Comparison of ENCODE assay signal across 24 mouse cellular contexts in the genomic region with DNA sequence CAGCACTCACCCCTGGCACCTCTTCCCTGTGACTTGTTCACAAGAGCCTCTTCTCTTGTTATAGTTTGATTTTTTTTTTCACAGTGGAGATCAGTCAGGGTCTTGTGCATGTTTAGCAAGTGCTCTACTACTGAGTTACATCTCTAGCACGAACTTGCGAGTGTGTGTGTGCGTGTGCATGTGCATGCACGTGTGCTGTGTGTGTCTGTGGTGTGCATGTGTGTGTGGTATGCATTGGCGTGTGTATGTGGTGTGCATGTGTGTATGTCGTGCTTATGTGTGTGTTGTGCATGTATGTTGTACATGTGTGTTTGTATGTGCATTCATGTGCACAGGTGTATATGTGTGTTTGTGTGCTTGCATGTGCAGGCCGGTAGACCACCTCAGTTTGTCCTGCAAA. TPM values are rescaled to one million over a fixed set of nuclear protein-coding genes. Genes with fewer than 3 reads are reported as not detected.
DNase-seq lines count a peak whose midpoint lies in the region; ATAC-seq and TF ChIP-seq lines count a peak whose summit lies in the region.
"Had no signal": no experiment of that assay in that cellular context is flagged by ENCODE, and none has a peak within 500 bp of the region (broad histone marks: within the 10 kb centered on the region; RNA-seq: fewer than 3 reads in every experiment).

No protein-coding gene starts in this region.

- TF ChIP-seq POLR2A in myocyte (IDR thresholded peaks at IDR 0.05; ENCODE audit: insufficient read length, low read depth): peak; percentile 29

- H3K36me3 ChIP-seq in heart, embryonic 12.5 days: peaks cover 20% of the 10 kb centered on the region
- no peaks in the 10 kb centered on the region for H3K36me3 ChIP-seq in lung, embryonic 15.5 days
- peaks cover 10% of the 10 kb centered on the region for H3K36me3 ChIP-seq in myocyte (ENCODE audit: control insufficient read depth, insufficient read depth)
- no peaks in the 10 kb centered on the region for H3K36me3 ChIP-seq in stomach, postnatal 0 days (ENCODE audit: control insufficient read depth, insufficient read depth, low read length)
- peaks cover 3% of the 10 kb centered on the region; the same call in 1 of the 2 replicates for H3K36me3 ChIP-seq in kidney, embryonic 14.5 days (ENCODE audit: control insufficient read depth, insufficient read depth, low read length)

- peak; percentile 87 for DNase-seq in heart, adult 11 months
- DNase-seq in lung, adult 18-20 months: no peak
- no peak for DNase-seq in stomach, postnatal 0 days (ENCODE audit: low spot score)
- DNase-seq: adrenal gland, adult 8-10 months; adrenal gland, postnatal 36 days; B cell, adult 2 months; cerebellum, adult 11 months; cerebellum, adult 8-10 months; cerebellum, postnatal 14 days; embryo, embryonic 11 days; gastrocnemius, postnatal 14 days; heart, postnatal 36 days had no signal

- peaks cover 12% of the 10 kb centered on the region for H3K4me1 ChIP-seq in heart, embryonic 12.5 days (replicated peaks)
- H3K4me1 ChIP-seq in lung, embryonic 15.5 days: 0 out of 2 replicates have a peak, but pooled peaks cover 4% of the 10 kb centered on the region
- H3K4me1 ChIP-seq in stomach, postnatal 0 days (replicated peaks; ENCODE audit: control insufficient read depth, insufficient read depth): no peaks in the 10 kb centered on the region; the same call in 1 of the 2 replicates
- H3K4me1 ChIP-seq in kidney, embryonic 14.5 days (ENCODE audit: control insufficient read depth, insufficient read depth, low read length): peaks cover 10% of the 10 kb centered on the region
- H3K4me1 ChIP-seq: hindbrain, embryonic 12.5 days had no signal

- no peaks in the 10 kb centered on the region for H3K27me3 ChIP-seq in heart, embryonic 12.5 days (replicated peaks)
- H3K27me3 ChIP-seq in lung, embryonic 15.5 days: no peaks in the 10 kb centered on the region
- no peaks in the 10 kb centered on the region for H3K27me3 ChIP-seq in myocyte (ENCODE audit: control insufficient read depth, insufficient read depth, insufficient read length)
- no peaks in the 10 kb centered on the region for H3K27me3 ChIP-seq in stomach, postnatal 0 days (ENCODE audit: control insufficient read depth, insufficient read depth, low read length)
- no peaks in the 10 kb centered on the region for H3K27me3 ChIP-seq in kidney, embryonic 14.5 days (ENCODE audit: control insufficient read depth, insufficient read depth, low read length)
- H3K27me3 ChIP-seq: embryonic facial prominence, embryonic 15.5 days; heart, embryonic 13.5 days; hindbrain, embryonic 12.5 days had no signal

- WGBS in heart, embryonic 12.5 days: 89% methylated on average over 7 of the region's 7 CpGs
- 84% methylated on average over 7 of the region's 7 CpGs for WGBS in lung, embryonic 15.5 days
- WGBS in stomach, postnatal 0 days: 84% methylated on average over 7 of the region's 7 CpGs
- WGBS in kidney, embryonic 14.5 days: 90% methylated on average over 7 of the region's 7 CpGs

- no peak overlapping the region for H3ac ChIP-seq in myocyte (ENCODE audit: control insufficient read depth, insufficient read length)

- no peak for ATAC-seq in heart, embryonic 12.5 days (ENCODE audit: insufficient number of reproducible peaks, low FRiP score)
- no peak for ATAC-seq in lung, embryonic 15.5 days (ENCODE audit: borderline replicate concordance, extremely low read depth, low FRiP score, low TSS enrichment)
- no peak for ATAC-seq in stomach, postnatal 0 days (ENCODE audit: low FRiP score, low TSS enrichment)
- no peak for ATAC-seq in kidney, embryonic 14.5 days (ENCODE audit: low FRiP score, low TSS enrichment)
- ATAC-seq: CD4-positive, CD25-positive, alpha-beta regulatory T cell, adult 4 months; forebrain, embryonic 14.5 days had no signal

- no peak overlapping the region for H3K27ac ChIP-seq in heart, embryonic 12.5 days (ENCODE audit: poor library complexity, severe bottlenecking)
- peak overlapping the region; percentile 44; the same call in 1 of the 2 replicates for H3K27ac ChIP-seq in lung, embryonic 15.5 days
- H3K27ac ChIP-seq in stomach, postnatal 0 days (replicated peaks): peak overlapping the region; percentile 69
- H3K27ac ChIP-seq in kidney, embryonic 14.5 days (ENCODE audit: low read depth, low read length): no peak overlapping the region
- H3K27ac ChIP-seq: embryonic facial prominence, embryonic 15.5 days; forebrain, embryonic 10.5 days; heart, embryonic 13.5 days; hindbrain, embryonic 12.5 days had no signal

- H3K79me2 ChIP-seq in myocyte (ENCODE audit: control insufficient read depth, insufficient read depth): no peaks in the 10 kb centered on the region

- H3K4me2 ChIP-seq in heart, embryonic 12.5 days: no peak overlapping the region
- H3K4me2 ChIP-seq in lung, embryonic 15.5 days: no peak overlapping the region
- no peak overlapping the region for H3K4me2 ChIP-seq in myocyte (ENCODE audit: low read depth)
- no peak overlapping the region for H3K4me2 ChIP-seq in stomach, postnatal 0 days (replicated peaks; ENCODE audit: low read depth)
- no peak overlapping the region for H3K4me2 ChIP-seq in kidney, embryonic 14.5 days (replicated peaks; ENCODE audit: low read depth, low read length)
- H3K4me2 ChIP-seq: embryonic facial prominence, embryonic 15.5 days; heart, embryonic 13.5 days; hindbrain, embryonic 12.5 days had no signal

- no peaks in the 10 kb centered on the region for H3K9me3 ChIP-seq in heart, embryonic 12.5 days (replicated peaks)
- no peaks in the 10 kb centered on the region for H3K9me3 ChIP-seq in lung, embryonic 15.5 days
- no peaks in the 10 kb centered on the region for H3K9me3 ChIP-seq in stomach, postnatal 0 days (ENCODE audit: control insufficient read depth, low read length)
- no peaks in the 10 kb centered on the region for H3K9me3 ChIP-seq in kidney, embryonic 14.5 days (ENCODE audit: control insufficient read depth, low read length)
- H3K9me3 ChIP-seq: embryonic facial prominence, embryonic 15.5 days; forebrain, embryonic 10.5 days; G1E; heart, embryonic 13.5 days; hindbrain, embryonic 12.5 days had no signal

- no peak overlapping the region for H3K9ac ChIP-seq in heart, embryonic 12.5 days
- H3K9ac ChIP-seq in lung, embryonic 15.5 days: no peak overlapping the region
- H3K9ac ChIP-seq in stomach, postnatal 0 days (ENCODE audit: low read length): no peak overlapping the region
- no peak overlapping the region for H3K9ac ChIP-seq in kidney, embryonic 14.5 days (ENCODE audit: low read depth, low read length)
- H3K9ac ChIP-seq: embryonic facial prominence, embryonic 15.5 days; heart, embryonic 13.5 days; hindbrain, embryonic 12.5 days had no signal

- H3K4me3 ChIP-seq in heart, embryonic 12.5 days: no peak overlapping the region
- no peak overlapping the region for H3K4me3 ChIP-seq in lung, embryonic 15.5 days
- H3K4me3 ChIP-seq in myocyte: no peak overlapping the region
- H3K4me3 ChIP-seq in stomach, postnatal 0 days (ENCODE audit: low read depth, low read length): no peak overlapping the region
- H3K4me3 ChIP-seq in kidney, embryonic 14.5 days (ENCODE audit: low read length): no peak overlapping the region
- H3K4me3 ChIP-seq: embryonic facial prominence, embryonic 15.5 days; erythroblast, embryonic 14.5 days; forebrain, embryonic 10.5 days; heart, embryonic 13.5 days; hindbrain, embryonic 12.5 days had no signal

- no peak for TF ChIP-seq CTCF in stomach, postnatal 0 days (IDR thresholded peaks at IDR 0.05; ENCODE audit: low read depth)

- TF ChIP-seq EP300 in stomach, postnatal 0 days (optimal IDR thresholded peaks at IDR 0.05): no peak

TF ChIP-seq in myocyte, 11 proteins besides CTCF, POLR2A, EP300 and RAD21:
- TF ChIP-seq POLR2AphosphoS2 (IDR thresholded peaks at IDR 0.05; ENCODE audit: insufficient read length, low read depth) (peak; percentile 85), CEBPB (IDR thresholded peaks at IDR 0.05; ENCODE audit: insufficient read depth, poor library complexity, severe bottlenecking) (no peak), E2F4 (IDR thresholded peaks at IDR 0.05; ENCODE audit: insufficient read depth) (no peak), TCF3 (IDR thresholded peaks at IDR 0.05; ENCODE audit: insufficient read length, low read depth) (no peak), SRF (IDR thresholded peaks at IDR 0.05; ENCODE audit: control insufficient read depth, insufficient read length, low read depth) (no peak)

RNA-seq across cellular contexts. Expression of a gene that starts 22.7 kb away (rescaled TPM):
- 211 TPM in 2 replicates for polyA plus RNA-seq in heart, embryonic 12.5 days (2016; fragmentation: Nextera tagmentation; extraction: Ambion mirVana)
- 208 TPM in 2 replicates for polyA plus RNA-seq in lung, embryonic 15.5 days (2015; fragmentation: Nextera tagmentation; extraction: Ambion mirVana)
- polyA plus RNA-seq in myocyte (2012; fragmentation: generic; extraction: Trizol): 327 TPM
- polyA plus RNA-seq in stomach, postnatal 0 days (2015; fragmentation: Nextera tagmentation; extraction: Ambion mirVana): 158 and 175 TPM in 2 replicates
- polyA plus RNA-seq in kidney, embryonic 14.5 days (2014; fragmentation: Nextera tagmentation; extraction: Ambion mirVana): 262 and 292 TPM in 2 replicates

RNA-seq across cellular contexts. Expression of a gene that starts 47.9 kb away (rescaled TPM):
- polyA plus RNA-seq in heart, embryonic 12.5 days (2016; fragmentation: Nextera tagmentation; extraction: Ambion mirVana): 16.8 and 17.9 TPM in 2 replicates
- 22.7 and 23.2 TPM in 2 replicates for polyA plus RNA-seq in lung, embryonic 15.5 days (2015; fragmentation: Nextera tagmentation; extraction: Ambion mirVana)
- 4.9 TPM for polyA plus RNA-seq in myocyte (2012; fragmentation: generic; extraction: Trizol)
- 18.4 and 19.5 TPM in 2 replicates for polyA plus RNA-seq in stomach, postnatal 0 days (2015; fragmentation: Nextera tagmentation; extraction: Ambion mirVana)
- polyA plus RNA-seq in kidney, embryonic 14.5 days (2014; fragmentation: Nextera tagmentation; extraction: Ambion mirVana): 28.7 and 33.0 TPM in 2 replicates

Comparison
In these comparisons a context has a peak if more than half of its experiments do, and no peak if none do; other contexts are left out.
1. H3K27ac ChIP-seq: peak in lung, embryonic 15.5 days (single experiment) and stomach, postnatal 0 days (single experiment); none in heart, embryonic 12.5 days (single experiment) and kidney, embryonic 14.5 days (single experiment).